In genomic region chr4:140702611-140703327, GRCm38 (mm10) we compare ENCODE assay signal across 8 mouse cellular contexts. TPM values are rescaled to one million over a fixed set of nuclear protein-coding genes. Genes with fewer than 3 reads are reported as not detected.
A peak's percentile ranks its signal among the peaks of the same experiment; 100 is the strongest.
DNase-seq lines count a peak whose midpoint lies in the region; ATAC-seq and TF ChIP-seq lines count a peak whose summit lies in the region.

No protein-coding gene starts in this region.

- no peaks in the 10 kb centered on the region for H3K9me3 ChIP-seq in heart, embryonic 12.5 days (replicated peaks)
- no peaks in the 10 kb centered on the region for H3K9me3 ChIP-seq in kidney, postnatal 0 days (replicated peaks; ENCODE audit: low read length)
- H3K9me3 ChIP-seq in liver, embryonic 15.5 days (replicated peaks) = no peaks in the 10 kb centered on the region
- H3K9me3 ChIP-seq in neural tube, embryonic 12.5 days = no peaks in the 10 kb centered on the region
- no peaks in the 10 kb centered on the region for H3K9me3 ChIP-seq in stomach, postnatal 0 days (ENCODE audit: control insufficient read depth, low read length)

- H3K9ac ChIP-seq in heart, embryonic 12.5 days = peak overlapping the region; percentile 94
- peak overlapping the region; percentile 93 for H3K9ac ChIP-seq in kidney, postnatal 0 days (ENCODE audit: low read depth, low read length)
- H3K9ac ChIP-seq in liver, embryonic 15.5 days = peak overlapping the region; percentile 99
- peak overlapping the region; percentile 97 for H3K9ac ChIP-seq in neural tube, embryonic 12.5 days
- peak overlapping the region; percentile 88 for H3K9ac ChIP-seq in stomach, postnatal 0 days (ENCODE audit: low read length)

- H3K4me2 ChIP-seq in heart, embryonic 12.5 days = peak overlapping the region; percentile 82
- peak overlapping the region; percentile 93 for H3K4me2 ChIP-seq in kidney, postnatal 0 days (ENCODE audit: low read length)
- peak overlapping the region; percentile 90 for H3K4me2 ChIP-seq in liver, embryonic 15.5 days
- H3K4me2 ChIP-seq in neural tube, embryonic 12.5 days (replicated peaks) = peak overlapping the region; percentile 84
- peak overlapping the region; percentile 91 for H3K4me2 ChIP-seq in stomach, postnatal 0 days (replicated peaks; ENCODE audit: low read depth)

- under 1% methylated on average over 60 of the region's 68 CpGs for WGBS in heart, embryonic 12.5 days
- WGBS in kidney, postnatal 0 days = under 1% methylated on average over 49 of the region's 68 CpGs
- under 1% methylated on average over 53 of the region's 68 CpGs for WGBS in liver, embryonic 15.5 days (ENCODE audit: insufficient replicate concordance)
- WGBS in neural tube, embryonic 12.5 days = 1% methylated on average over 49 of the region's 68 CpGs
- under 1% methylated on average over 31 of the region's 68 CpGs for WGBS in stomach, postnatal 0 days

- TF ChIP-seq EP300 in stomach, postnatal 0 days (optimal IDR thresholded peaks at IDR 0.05) = no peak

- peak; percentile 51 for ATAC-seq in erythroblast, adult 5-6 weeks (replicated peaks; ENCODE audit: low FRiP score, poor library complexity, severe bottlenecking)
- ATAC-seq in heart, embryonic 12.5 days (ENCODE audit: insufficient number of reproducible peaks, low FRiP score) = peak; percentile 90
- peak; percentile 71 for ATAC-seq in kidney, postnatal 0 days (replicated peaks; ENCODE audit: low FRiP score, low read depth)
- peak; percentile 77 for ATAC-seq in liver, embryonic 15.5 days (ENCODE audit: insufficient read depth)
- peak; percentile 68; the same call in 1 of the 2 replicates for ATAC-seq in neural tube, embryonic 12.5 days (ENCODE audit: low FRiP score, low read depth)
- ATAC-seq in stomach, postnatal 0 days (ENCODE audit: low FRiP score, low TSS enrichment) = peak; percentile 73

- TF ChIP-seq POLR2A in bone marrow macrophage, adult 2 months (IDR thresholded peaks at IDR 0.05; ENCODE audit: borderline replicate concordance, low read depth, low read length) = no peak

- H3K27me3 ChIP-seq in C2C12 (ENCODE audit: control insufficient read depth, insufficient read depth, insufficient read length) = no peaks in the 10 kb centered on the region
- peaks cover 12% of the 10 kb centered on the region for H3K27me3 ChIP-seq in heart, embryonic 12.5 days (replicated peaks)
- no peaks in the 10 kb centered on the region for H3K27me3 ChIP-seq in kidney, postnatal 0 days (ENCODE audit: insufficient read depth, low read length)
- no peaks in the 10 kb centered on the region for H3K27me3 ChIP-seq in liver, embryonic 15.5 days
- peaks cover 21% of the 10 kb centered on the region for H3K27me3 ChIP-seq in neural tube, embryonic 12.5 days (replicated peaks)
- H3K27me3 ChIP-seq in stomach, postnatal 0 days (ENCODE audit: control insufficient read depth, insufficient read depth, low read length) = no peaks in the 10 kb centered on the region

- DNase-seq in kidney, postnatal 0 days (ENCODE audit: low spot score) = peak; percentile 82
- peak; percentile 88 for DNase-seq in stomach, postnatal 0 days (ENCODE audit: low spot score)

- peaks cover 36% of the 10 kb centered on the region for H3K36me3 ChIP-seq in C2C12 (ENCODE audit: control insufficient read depth, insufficient read depth)
- H3K36me3 ChIP-seq in heart, embryonic 12.5 days = peaks cover 20% of the 10 kb centered on the region
- no peaks in the 10 kb centered on the region for H3K36me3 ChIP-seq in kidney, postnatal 0 days (ENCODE audit: insufficient read depth, low read length)
- peaks cover 39% of the 10 kb centered on the region for H3K36me3 ChIP-seq in liver, embryonic 15.5 days (replicated peaks)
- H3K36me3 ChIP-seq in neural tube, embryonic 12.5 days = peaks cover 39% of the 10 kb centered on the region
- H3K36me3 ChIP-seq in stomach, postnatal 0 days (ENCODE audit: control insufficient read depth, insufficient read depth, low read length) = no peaks in the 10 kb centered on the region

- peak overlapping the region; percentile 85 for H3K4me3 ChIP-seq in C2C12 (ENCODE audit: insufficient read depth, poor library complexity, severe bottlenecking)
- H3K4me3 ChIP-seq in bone marrow macrophage, adult 2 months (ENCODE audit: insufficient read depth, low read length) = peak overlapping the region; percentile 67
- H3K4me3 ChIP-seq in heart, embryonic 12.5 days = peak overlapping the region; percentile 80
- peak overlapping the region; percentile 89 for H3K4me3 ChIP-seq in kidney, postnatal 0 days (replicated peaks; ENCODE audit: low read depth, low read length)
- H3K4me3 ChIP-seq in liver, embryonic 15.5 days (replicated peaks) = peak overlapping the region; percentile 96
- H3K4me3 ChIP-seq in neural tube, embryonic 12.5 days = peak overlapping the region; percentile 94
- H3K4me3 ChIP-seq in stomach, postnatal 0 days (ENCODE audit: low read depth, low read length) = peak overlapping the region; percentile 75

- H3K4me1 ChIP-seq in bone marrow macrophage, adult 2 months (ENCODE audit: control insufficient read depth, insufficient read depth, low read length) = peaks cover 6% of the 10 kb centered on the region
- peaks cover 53% of the 10 kb centered on the region for H3K4me1 ChIP-seq in heart, embryonic 12.5 days (replicated peaks)
- peaks cover 15% of the 10 kb centered on the region; the same call in 1 of the 2 replicates for H3K4me1 ChIP-seq in kidney, postnatal 0 days (replicated peaks; ENCODE audit: insufficient read depth, low read length)
- H3K4me1 ChIP-seq in liver, embryonic 15.5 days (replicated peaks) = peaks cover 83% of the 10 kb centered on the region
- H3K4me1 ChIP-seq in neural tube, embryonic 12.5 days = peaks cover 48% of the 10 kb centered on the region
- peaks cover 2% of the 10 kb centered on the region; the same call in 1 of the 2 replicates for H3K4me1 ChIP-seq in stomach, postnatal 0 days (replicated peaks; ENCODE audit: control insufficient read depth, insufficient read depth)

- TF ChIP-seq CTCF in C2C12 (IDR thresholded peaks at IDR 0.05; ENCODE audit: control insufficient read depth, insufficient read depth, insufficient read length) = no peak
- TF ChIP-seq CTCF in bone marrow macrophage, adult 2 months (IDR thresholded peaks at IDR 0.05; ENCODE audit: low read depth, low read length) = no peak
- TF ChIP-seq CTCF in kidney, postnatal 0 days (IDR thresholded peaks at IDR 0.05; ENCODE audit: low read depth) = no peak
- TF ChIP-seq CTCF in stomach, postnatal 0 days (IDR thresholded peaks at IDR 0.05; ENCODE audit: low read depth) = no peak

- peak overlapping the region; percentile 88 for H3ac ChIP-seq in C2C12 (ENCODE audit: control insufficient read depth, insufficient read length, low read depth)

- H3K79me3 ChIP-seq in C2C12 (ENCODE audit: low read depth) = peaks cover 51% of the 10 kb centered on the region

- peaks cover 57% of the 10 kb centered on the region for H3K79me2 ChIP-seq in C2C12 (ENCODE audit: control insufficient read depth, insufficient read depth)

- peak overlapping the region; percentile 34 for H3K27ac ChIP-seq in bone marrow macrophage, adult 2 months (ENCODE audit: insufficient read depth, low read depth, low read length)
- peak overlapping the region; percentile 95 for H3K27ac ChIP-seq in heart, embryonic 12.5 days (ENCODE audit: poor library complexity, severe bottlenecking)
- H3K27ac ChIP-seq in kidney, postnatal 0 days = peak overlapping the region; percentile 94
- H3K27ac ChIP-seq in liver, embryonic 15.5 days (replicated peaks) = peak overlapping the region; percentile 89
- H3K27ac ChIP-seq in neural tube, embryonic 12.5 days = peak overlapping the region; percentile 98
- H3K27ac ChIP-seq in stomach, postnatal 0 days (replicated peaks) = peak overlapping the region; percentile 95

RNA-seq across cellular contexts. Expression of gene Rcc2, which starts 2.4 kb away (rescaled TPM):
- 213 TPM for polyA plus RNA-seq in C2C12 (2012; fragmentation: generic; extraction: Trizol)
- polyA plus RNA-seq in bone marrow macrophage, adult 2 months (2012; ENCODE audit: insufficient read depth, insufficient read length, missing spikeins) = 57.1 and 63.4 TPM in 2 replicates
- 10.6 and 17.8 TPM in 2 replicates for total RNA-seq in erythroblast, adult 5-6 weeks (2015; ENCODE audit: low replicate concordance)
- 21.0 and 24.1 TPM in 2 replicates for total RNA-seq in erythroblast, adult 5-6 weeks (2017; ENCODE audit: low replicate concordance)
- 38.5 and 40.6 TPM in 2 replicates for polyA plus RNA-seq in heart, embryonic 12.5 days (2016; fragmentation: Nextera tagmentation; extraction: Ambion mirVana)
- polyA plus RNA-seq in kidney, postnatal 0 days (2015; fragmentation: Nextera tagmentation; extraction: Ambion mirVana) = 25.6 and 35.6 TPM in 2 replicates
- polyA plus RNA-seq in liver, embryonic 15.5 days (2015; fragmentation: Nextera tagmentation; extraction: Ambion mirVana) = 28.0 and 32.1 TPM in 2 replicates
- polyA plus RNA-seq in neural tube, embryonic 12.5 days (2016; fragmentation: Nextera tagmentation; extraction: Ambion mirVana) = 99.9 and 106 TPM in 2 replicates
- 18.9 and 20.4 TPM in 2 replicates for polyA plus RNA-seq in stomach, postnatal 0 days (2015; fragmentation: Nextera tagmentation; extraction: Ambion mirVana)

RNA-seq across cellular contexts. Expression of gene Arhgef10l, which starts 37.0 kb away (rescaled TPM):
- polyA plus RNA-seq in C2C12 (2012; fragmentation: generic; extraction: Trizol) = 27.8 TPM
- polyA plus RNA-seq in bone marrow macrophage, adult 2 months (2012; ENCODE audit: insufficient read depth, insufficient read length, missing spikeins) = 71.0 and 85.4 TPM in 2 replicates
- total RNA-seq in erythroblast, adult 5-6 weeks (2015; ENCODE audit: low replicate concordance) = 1.5 and 7.3 TPM in 2 replicates
- total RNA-seq in erythroblast, adult 5-6 weeks (2017; ENCODE audit: low replicate concordance) = 2.6 and 4.5 TPM in 2 replicates
- polyA plus RNA-seq in heart, embryonic 12.5 days (2016; fragmentation: Nextera tagmentation; extraction: Ambion mirVana) = 20.1 and 21.0 TPM in 2 replicates
- 21.2 and 22.2 TPM in 2 replicates for polyA plus RNA-seq in kidney, postnatal 0 days (2015; fragmentation: Nextera tagmentation; extraction: Ambion mirVana)
- 4.8 and 6.5 TPM in 2 replicates for polyA plus RNA-seq in liver, embryonic 15.5 days (2015; fragmentation: Nextera tagmentation; extraction: Ambion mirVana)
- polyA plus RNA-seq in neural tube, embryonic 12.5 days (2016; fragmentation: Nextera tagmentation; extraction: Ambion mirVana) = 35.8 and 38.8 TPM in 2 replicates
- 11.3 and 12.7 TPM in 2 replicates for polyA plus RNA-seq in stomach, postnatal 0 days (2015; fragmentation: Nextera tagmentation; extraction: Ambion mirVana)

RNA-seq across cellular contexts. Expression of gene Padi6, which starts 39.7 kb away (rescaled TPM):
- polyA plus RNA-seq in C2C12 (2012; fragmentation: generic; extraction: Trizol) = not detected
- polyA plus RNA-seq in bone marrow macrophage, adult 2 months (2012; ENCODE audit: insufficient read depth, insufficient read length, missing spikeins) = not detected in 2 replicates
- not detected in 2 replicates for total RNA-seq in erythroblast, adult 5-6 weeks (2015; ENCODE audit: low replicate concordance)
- total RNA-seq in erythroblast, adult 5-6 weeks (2017; ENCODE audit: low replicate concordance) = not detected in 2 replicates
- not detected in 2 replicates for polyA plus RNA-seq in heart, embryonic 12.5 days (2016; fragmentation: Nextera tagmentation; extraction: Ambion mirVana)
- 0.07 TPM in 1 of 2 replicates, not detected in the other for polyA plus RNA-seq in kidney, postnatal 0 days (2015; fragmentation: Nextera tagmentation; extraction: Ambion mirVana)
- polyA plus RNA-seq in liver, embryonic 15.5 days (2015; fragmentation: Nextera tagmentation; extraction: Ambion mirVana) = not detected in 2 replicates
- not detected in 2 replicates for polyA plus RNA-seq in neural tube, embryonic 12.5 days (2016; fragmentation: Nextera tagmentation; extraction: Ambion mirVana)
- polyA plus RNA-seq in stomach, postnatal 0 days (2015; fragmentation: Nextera tagmentation; extraction: Ambion mirVana) = not detected in 2 replicates

Comparison
In these comparisons a context has a peak if more than half of its experiments do, and no peak if none do; other contexts are left out.
1. Peak in every context shown above with its lines: DNase-seq, ATAC-seq, H3K4me3 ChIP-seq and H3K27ac ChIP-seq.
2. H3K27ac ChIP-seq: peak in every context shown above with its lines; median percentile 98 in neural tube, embryonic 12.5 days; 95 in heart, embryonic 12.5 days; 95 in stomach, postnatal 0 days; 94 in kidney, postnatal 0 days; 89 in liver, embryonic 15.5 days; 34 in bone marrow macrophage, adult 2 months.